Mouse (Mus musculus) forebrain, embryonic 13.5 days (tissue): ENCODE measurements around the gene Olfr1089. TPM values are rescaled to one million over a fixed set of nuclear protein-coding genes. Genes with fewer than 3 reads are reported as not detected.

Source experiments
- ATAC-seq: fragments of 200-750 bp; cut with Nextera tagmentation; 2 replicates; pipeline ENCODE4 v1.8.0; 2017
- H3K27ac ChIP-seq: fragments of 300-500 bp; sonication (generic); 2 replicates; pipeline ENCODE4 v1.5.1; 2015; ENCODE audit warnings: inconsistent platforms, mild to moderate bottlenecking, moderate library complexity
- H3K27me3 ChIP-seq: fragments of 300-500 bp; sonication (generic); 2 replicates; pipeline ENCODE4 v1.6.1; 2015; ENCODE audit warnings: mild to moderate bottlenecking, inconsistent platforms
- H3K36me3 ChIP-seq: fragments of 300-500 bp; sonication (generic); 2 replicates; pipeline ENCODE4 v1.6.1; 2015; ENCODE audit warnings: mild to moderate bottlenecking, inconsistent platforms; ENCODE audit not compliant: poor library complexity, severe bottlenecking
- H3K4me1 ChIP-seq: fragments of 300-500 bp; sonication (generic); 2 replicates; pipeline ENCODE4 v1.6.1; 2015; ENCODE audit warnings: inconsistent platforms
- H3K4me2 ChIP-seq: fragments of 300-500 bp; sonication (generic); 2 replicates; pipeline ENCODE4 v1.6.1; 2015; ENCODE audit warnings: inconsistent platforms, mild to moderate bottlenecking, moderate library complexity
- H3K4me3 ChIP-seq: fragments of 300-500 bp; sonication (generic); 2 replicates; pipeline ENCODE4 v1.5.1; 2015; ENCODE audit warnings: mild to moderate bottlenecking, inconsistent platforms
- H3K9ac ChIP-seq: fragments of 300-500 bp; sonication (generic); 2 replicates; pipeline ENCODE4 v1.6.1; 2015; ENCODE audit warnings: mild to moderate bottlenecking, inconsistent platforms
- H3K9me3 ChIP-seq: fragments of 300-500 bp; sonication (generic); replicated peaks from 2 replicates; pipeline ENCODE4 v1.6.1; 2016; ENCODE audit warnings: inconsistent platforms
- WGBS: fragments of 180-500 bp; shearing (Covaris S2); methylation state at CpG from one replicate; pipeline ENCODE4 v1.1.7; 2015; 5-methylcytosine and 5-hydroxymethylcytosine counted together
- polyA plus RNA-seq: library from polyadenylated mRNA; unstranded; fragments of >200 nt; fragmentation: Nextera tagmentation; extraction: Ambion mirVana; gene quantifications from 2 replicates; pipeline ENCODE4 v1.2.1, GENCODE M21; 2015

The Olfr1089 gene
- not detected in 2 replicates for polyA plus RNA-seq

DNA sequence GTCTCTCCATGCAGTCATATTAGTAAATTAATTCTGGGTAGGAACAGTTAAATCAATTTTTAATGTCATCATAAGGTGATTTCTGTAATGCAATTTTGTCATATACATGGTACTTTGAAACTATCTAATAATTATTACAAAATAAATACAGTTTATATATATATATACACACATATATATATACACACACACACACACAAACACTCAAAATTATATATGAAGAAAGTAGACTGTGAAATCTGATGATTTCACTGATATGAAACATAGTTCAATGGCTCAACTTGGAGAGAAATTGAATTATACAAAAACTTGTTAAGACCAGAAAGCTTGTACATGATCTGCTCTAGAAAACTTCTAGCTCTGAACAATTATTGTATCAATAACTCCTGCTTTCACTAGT, at the start of gene Olfr1089:
TSS of gene Olfr1089 (minus strand) at position 101 of the 400 bp plus-strand sequence.
- Histone ChIP-seq H3K9me3 (no peaks in the 10 kb centered on the region), H3K4me1 (no peaks in the 10 kb centered on the region), H3K36me3 (no peaks in the 10 kb centered on the region), H3K9ac (no peak within 1 kb of the TSS), H3K27ac (no peak within 1 kb of the TSS), H3K27me3 (no peaks in the 10 kb centered on the region), H3K4me3 (no peak within 1 kb of the TSS), H3K4me2 (no peak within 1 kb of the TSS)
- no peak for ATAC-seq

DNA sequence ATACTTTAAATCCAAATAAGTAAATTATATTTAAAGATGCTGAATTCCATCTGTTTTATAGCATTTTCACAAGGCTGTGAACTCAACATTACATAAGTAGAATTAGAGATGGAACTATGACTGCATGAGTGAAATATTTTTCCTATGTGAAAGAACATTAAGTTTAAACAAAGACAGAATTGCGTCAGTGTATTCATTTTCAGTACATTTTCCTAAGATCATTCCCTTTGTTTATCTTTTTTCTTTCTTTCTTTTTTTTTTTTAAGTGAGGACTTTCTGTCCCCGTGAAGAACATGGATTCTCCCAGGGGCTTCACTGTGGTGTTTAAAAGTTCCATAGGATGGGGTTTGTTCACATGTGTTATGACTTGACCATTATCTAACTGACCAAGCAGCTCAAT, 48.7 kb upstream of the Olfr1089 start, which contains the start of gene Olfr1093:
TSS of gene Olfr1093 (plus strand) at position 301 of the 400 bp plus-strand sequence.
- Histone ChIP-seq H3K4me2 (no peak within 1 kb of the TSS), H3K36me3 (no peaks in the 10 kb centered on the region), H3K4me3 (no peak within 1 kb of the TSS), H3K9ac (no peak within 1 kb of the TSS), H3K4me1 (no peaks in the 10 kb centered on the region), H3K27me3 (no peaks in the 10 kb centered on the region), H3K27ac (no peak within 1 kb of the TSS), H3K9me3 (no peaks in the 10 kb centered on the region)
- 76% methylated on average over 2 of the region's 2 CpGs for WGBS
- no peak for ATAC-seq

DNA sequence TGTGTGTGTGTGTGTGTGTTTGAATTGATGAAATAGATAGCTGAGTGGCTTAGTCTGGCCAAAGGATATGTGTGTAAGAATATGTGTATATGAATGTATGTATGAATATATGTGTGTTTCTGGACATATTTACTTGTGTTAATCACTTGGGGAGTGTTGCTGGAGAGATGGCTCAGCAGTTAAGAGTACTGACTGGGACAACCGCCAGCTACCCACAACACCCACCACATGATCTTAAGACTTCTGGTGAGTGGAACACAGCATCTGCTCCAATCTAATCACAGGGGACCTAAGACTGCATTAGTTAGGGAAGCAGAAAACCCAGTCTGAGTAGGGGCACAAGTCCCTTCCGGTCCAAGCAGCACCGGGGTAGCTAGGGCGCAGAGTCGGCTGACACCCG, 27.5 kb upstream of the Olfr1089 start:
- Histone ChIP-seq H3K4me2 (no peak overlapping the region), H3K27ac (no peak overlapping the region), H3K27me3 (no peaks in the 10 kb centered on the region), H3K9me3 (no peaks in the 10 kb centered on the region), H3K36me3 (no peaks in the 10 kb centered on the region), H3K4me1 (no peaks in the 10 kb centered on the region), H3K4me3 (no peak overlapping the region), H3K9ac (no peak overlapping the region)
- 99% methylated on average over 6 of the region's 6 CpGs for WGBS
- no peak for ATAC-seq

DNA sequence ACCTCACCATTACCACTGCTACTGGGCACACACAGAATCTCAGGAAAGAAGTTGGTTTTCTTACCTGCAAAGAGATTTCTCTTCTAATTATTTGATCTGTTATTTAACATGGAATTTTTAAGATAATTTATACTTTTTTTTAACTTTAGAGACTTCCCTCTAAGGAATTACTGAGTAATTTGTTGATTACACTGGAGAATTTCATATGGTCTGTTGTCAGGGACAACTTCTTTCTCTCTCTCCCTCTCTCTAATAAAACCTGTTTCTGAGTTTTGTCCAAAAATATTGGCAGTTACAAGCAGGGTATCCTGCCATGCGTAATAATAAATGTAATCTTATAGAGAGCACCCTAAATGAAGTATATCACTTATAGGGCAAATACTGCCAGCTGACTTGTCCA, 25.4 kb upstream of the Olfr1089 start, which contains the start of gene Olfr1090:
TSS of gene Olfr1090 (minus strand) at position 101 of the 400 bp plus-strand sequence.
- Histone ChIP-seq H3K27me3 (no peaks in the 10 kb centered on the region), H3K9ac (no peak within 1 kb of the TSS), H3K4me1 (no peaks in the 10 kb centered on the region), H3K9me3 (no peaks in the 10 kb centered on the region), H3K27ac (no peak within 1 kb of the TSS), H3K4me3 (no peak within 1 kb of the TSS), H3K36me3 (no peaks in the 10 kb centered on the region), H3K4me2 (no peak within 1 kb of the TSS)
- no peak for ATAC-seq
- 94% methylated on average over 1 of the region's 1 CpGs for WGBS

DNA sequence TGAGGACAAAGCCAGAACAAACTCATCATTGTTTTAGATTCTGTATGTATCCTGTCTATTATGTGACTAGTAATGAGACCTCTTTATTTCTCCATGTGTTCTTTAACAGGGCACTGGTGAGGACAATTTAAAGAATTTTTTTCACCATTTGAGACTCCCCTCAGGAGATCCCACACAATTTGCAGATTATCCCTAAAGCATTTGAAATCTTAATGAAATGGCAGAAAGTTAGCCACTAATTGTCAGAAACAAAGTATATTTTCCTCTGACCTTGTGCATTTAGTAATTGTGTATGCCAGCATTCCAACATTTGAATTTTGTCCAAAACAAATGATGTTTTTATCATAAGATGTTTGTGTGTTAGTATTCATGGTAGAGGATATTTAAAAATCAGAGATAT, 35.2 kb downstream of the Olfr1089 start, which contains the start of gene Olfr1087:
TSS of gene Olfr1087 (minus strand) at position 101 of the 400 bp plus-strand sequence.
- Histone ChIP-seq H3K27me3 (no peaks in the 10 kb centered on the region), H3K9ac (no peak within 1 kb of the TSS), H3K4me2 (no peak within 1 kb of the TSS), H3K4me1 (no peaks in the 10 kb centered on the region), H3K36me3 (no peaks in the 10 kb centered on the region), H3K4me3 (no peak within 1 kb of the TSS), H3K9me3 (no peaks in the 10 kb centered on the region), H3K27ac (no peak within 1 kb of the TSS)
- ATAC-seq, result no peak

Other genes starting within 250 kb of the Olfr1089 start
- not detected in 2 replicates for gene Olfr228, start 246.3 kb downstream of the Olfr1089 start, polyA plus RNA-seq
- not detected in 2 replicates for gene Olfr1076, start 225.2 kb downstream of the Olfr1089 start, polyA plus RNA-seq
- not detected in 2 replicates for gene Olfr1079, start 191.2 kb downstream of the Olfr1089 start, polyA plus RNA-seq
- gene Olfr1080, start 175.5 kb downstream of the Olfr1089 start, polyA plus RNA-seq, result not detected in 2 replicates
- not detected in 2 replicates for gene Olfr1082, start 134.7 kb downstream of the Olfr1089 start, polyA plus RNA-seq
- gene Olfr1084, start 94.0 kb downstream of the Olfr1089 start, polyA plus RNA-seq, result not detected in 2 replicates
- gene Olfr1085, start 71.7 kb downstream of the Olfr1089 start, polyA plus RNA-seq, result not detected in 2 replicates
- not detected in 2 replicates for gene Olfr1086, start 53.6 kb downstream of the Olfr1089 start, polyA plus RNA-seq
- gene Olfr1087, start 35.3 kb downstream of the Olfr1089 start, polyA plus RNA-seq, result not detected in 2 replicates
- gene Olfr1090, start 25.3 kb upstream of the Olfr1089 start, polyA plus RNA-seq, result not detected in 2 replicates
- not detected in 2 replicates for gene Olfr1093, start 48.8 kb upstream of the Olfr1089 start, polyA plus RNA-seq
- gene Olfr141, start 76.3 kb upstream of the Olfr1089 start, polyA plus RNA-seq, result not detected in 2 replicates
- not detected in 2 replicates for gene Olfr1094, start 91.0 kb upstream of the Olfr1089 start, polyA plus RNA-seq
- gene Olfr1095, start 118.0 kb upstream of the Olfr1089 start, polyA plus RNA-seq, result not detected in 2 replicates
- not detected in 2 replicates for gene Gm13723, start 141.1 kb upstream of the Olfr1089 start, polyA plus RNA-seq
- gene Olfr1097, start 158.5 kb upstream of the Olfr1089 start, polyA plus RNA-seq, result not detected in 2 replicates
- gene Olfr1098, start 190.8 kb upstream of the Olfr1089 start, polyA plus RNA-seq, result not detected in 2 replicates
- gene Olfr1099, start 227.0 kb upstream of the Olfr1089 start, polyA plus RNA-seq, result not detected in 2 replicates
- not detected in 2 replicates for gene Olfr1100, start 246.3 kb upstream of the Olfr1089 start, polyA plus RNA-seq